Mouse (Mus musculus) embryonic facial prominence, embryonic 15.5 days (tissue): ENCODE data around the gene Sema3g. TPM values are rescaled to one million over a fixed set of nuclear protein-coding genes. Genes with fewer than 3 reads are reported as not detected.

Experiments
- ATAC-seq: fragments of 200-750 bp; cut with Nextera tagmentation; 2 replicates; pipeline ENCODE4 v1.8.0; 2017; ENCODE audit warnings: low read depth, moderate TSS enrichment; ENCODE audit not compliant: insufficient number of reproducible peaks, low FRiP score, low TSS enrichment
- H3K27ac ChIP-seq: fragments of 300-500 bp; sonication (generic); replicated peaks from 2 replicates; pipeline ENCODE4 v1.5.1; 2015; ENCODE audit warnings: mild to moderate bottlenecking, inconsistent platforms
- H3K27me3 ChIP-seq: fragments of 300-500 bp; sonication (generic); 2 replicates; pipeline ENCODE4 v1.6.1; 2015; ENCODE audit warnings: inconsistent platforms
- H3K36me3 ChIP-seq: fragments of 300-500 bp; sonication (generic); 2 replicates; pipeline ENCODE4 v1.6.1; 2015; ENCODE audit warnings: mild to moderate bottlenecking, inconsistent platforms
- H3K4me1 ChIP-seq: fragments of 300-500 bp; sonication (generic); 2 replicates; pipeline ENCODE4 v1.6.1; 2015; ENCODE audit warnings: inconsistent platforms
- H3K4me2 ChIP-seq: fragments of 300-500 bp; sonication (generic); replicated peaks from 2 replicates; pipeline ENCODE4 v1.6.1; 2015; ENCODE audit warnings: mild to moderate bottlenecking, inconsistent platforms
- H3K4me3 ChIP-seq: fragments of 300-500 bp; sonication (generic); replicated peaks from 2 replicates; pipeline ENCODE4 v1.5.1; 2015; ENCODE audit warnings: mild to moderate bottlenecking, inconsistent platforms
- H3K9ac ChIP-seq: fragments of 300-500 bp; sonication (generic); 2 replicates; pipeline ENCODE4 v1.6.1; 2015; ENCODE audit warnings: inconsistent platforms
- H3K9me3 ChIP-seq: fragments of 300-500 bp; sonication (generic); replicated peaks from 2 replicates; pipeline ENCODE4 v1.6.1; 2016; ENCODE audit warnings: inconsistent platforms
- WGBS: fragments of 180-500 bp; shearing (Covaris S2); methylation state at CpG from one replicate; pipeline ENCODE4 v1.1.7; 2015; 5-methylcytosine and 5-hydroxymethylcytosine counted together
- polyA plus RNA-seq: library from polyadenylated mRNA; unstranded; fragments of >200 nt; fragmentation: Nextera tagmentation; extraction: Ambion mirVana; gene quantifications from 2 replicates; pipeline ENCODE4 v1.2.1, GENCODE M21; 2015

Gene Sema3g
- polyA plus RNA-seq, 1 experiment from 2014 or later, result 1.3 TPM

DNA sequence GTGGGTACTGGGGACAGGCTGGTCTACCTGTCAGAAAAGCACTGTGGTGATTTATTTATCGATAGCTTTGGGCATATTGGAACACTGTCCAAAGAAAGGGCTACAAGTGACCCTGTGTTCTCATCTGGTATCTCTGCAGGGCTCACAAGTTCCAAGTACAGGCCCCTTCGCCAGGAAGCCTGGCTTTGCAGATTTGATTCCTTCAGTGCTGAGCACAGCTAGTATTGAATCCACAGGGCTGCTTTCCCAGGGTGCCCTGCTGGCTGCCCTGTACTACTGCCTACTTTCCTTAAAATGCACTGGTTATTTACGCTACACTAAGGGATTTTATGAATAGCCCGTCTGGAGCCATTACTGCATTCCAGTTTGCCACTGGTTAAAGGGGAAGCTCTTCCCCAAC is 36.1 kb upstream of the Sema3g start:
- WGBS, result 83% methylated on average over 4 of the region's 4 CpGs
- Histone ChIP-seq H3K9ac (no peak overlapping the region), H3K36me3 (peaks cover 96% of the 10 kb centered on the region), H3K4me1 (no peaks in the 10 kb centered on the region), H3K4me3 (no peak overlapping the region), H3K9me3 (no peaks in the 10 kb centered on the region), H3K27ac (no peak overlapping the region), H3K27me3 (no peaks in the 10 kb centered on the region), H3K4me2 (no peak overlapping the region)
- ATAC-seq, result no peak

- Histone ChIP-seq H3K27ac (no peak overlapping the region), H3K4me1 (no peaks in the 10 kb centered on the region), H3K4me2 (no peak overlapping the region), H3K36me3 (peaks cover 96% of the 10 kb centered on the region), H3K9me3 (no peaks in the 10 kb centered on the region), H3K9ac (no peak overlapping the region), H3K4me3 (no peak overlapping the region), H3K27me3 (no peaks in the 10 kb centered on the region)
- WGBS, result 74% methylated on average over 2 of the region's 2 CpGs
- ATAC-seq, result no peak
Observed at GRCm38 (mm10) chr14:31182786-31183290, 34.8 kb upstream of the Sema3g start.

DNA sequence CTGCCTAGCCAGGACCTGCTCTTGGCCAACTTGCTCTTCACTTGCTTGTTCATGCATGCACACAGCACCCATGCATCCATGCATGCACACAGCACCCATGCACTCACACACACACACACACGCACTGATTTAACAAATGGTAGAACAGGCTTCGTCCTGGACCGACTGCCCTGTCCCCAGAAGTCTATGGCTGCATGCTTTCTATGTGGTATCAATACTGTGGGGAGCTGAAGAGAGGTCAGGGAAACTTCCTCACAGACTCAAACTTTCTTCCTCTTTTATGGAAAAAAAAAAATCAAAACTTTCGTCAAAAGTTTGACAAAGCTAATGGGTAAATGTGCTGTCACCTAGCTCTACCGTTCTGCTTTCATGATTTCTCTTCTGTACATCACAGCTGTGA is 34.1 kb upstream of the Sema3g start:
- H3K9ac ChIP-seq, result no peak overlapping the region
- 84% methylated on average over 5 of the region's 5 CpGs for WGBS
- H3K36me3 ChIP-seq, result peaks cover 98% of the 10 kb centered on the region
- ATAC-seq, result no peak
- H3K4me2 ChIP-seq, result no peak overlapping the region
- no peak overlapping the region for H3K27ac ChIP-seq
- no peaks in the 10 kb centered on the region for H3K27me3 ChIP-seq
- no peak overlapping the region for H3K4me3 ChIP-seq
- H3K9me3 ChIP-seq, result no peaks in the 10 kb centered on the region
- no peaks in the 10 kb centered on the region for H3K4me1 ChIP-seq

DNA sequence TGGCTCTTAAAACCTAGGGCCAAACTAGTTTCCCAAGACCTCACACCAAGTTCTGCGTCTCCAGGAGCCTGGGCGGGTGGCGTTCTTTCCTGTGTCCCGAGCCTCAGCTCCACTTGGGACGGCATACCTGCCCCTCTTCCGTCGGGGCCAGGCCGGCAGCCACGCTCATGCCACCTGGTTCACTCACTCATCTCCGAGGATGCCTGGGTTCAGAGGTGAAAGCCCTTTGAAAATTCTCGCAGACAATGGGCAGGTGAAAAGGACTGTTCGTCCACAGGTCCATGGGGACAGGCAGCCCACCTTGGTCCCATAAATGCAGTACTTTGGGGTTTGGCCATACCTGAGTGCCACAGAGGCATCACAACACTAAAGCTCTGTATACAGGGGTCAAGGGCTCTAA is 33.5 kb upstream of the Sema3g start:
- Histone ChIP-seq H3K27ac (no peak overlapping the region), H3K27me3 (no peaks in the 10 kb centered on the region), H3K4me2 (no peak overlapping the region), H3K9me3 (no peaks in the 10 kb centered on the region), H3K4me1 (no peaks in the 10 kb centered on the region), H3K9ac (no peak overlapping the region), H3K4me3 (no peak overlapping the region), H3K36me3 (peaks cover 98% of the 10 kb centered on the region)
- no peak for ATAC-seq
- WGBS, result 88% methylated on average over 12 of the region's 12 CpGs

- H3K9ac ChIP-seq, result no peak overlapping the region
- H3K4me1 ChIP-seq, result no peaks in the 10 kb centered on the region
- peaks cover 99% of the 10 kb centered on the region for H3K36me3 ChIP-seq
- H3K4me2 ChIP-seq, result no peak overlapping the region
- no peak for ATAC-seq
- no peak overlapping the region for H3K27ac ChIP-seq
- H3K9me3 ChIP-seq, result no peaks in the 10 kb centered on the region
- no peaks in the 10 kb centered on the region for H3K27me3 ChIP-seq
- H3K4me3 ChIP-seq, result no peak overlapping the region
- 83% methylated on average over 4 of the region's 4 CpGs for WGBS
Observed at GRCm38 (mm10) chr14:31186656-31187055, 31.0 kb upstream of the Sema3g start.

GRCm38 (mm10) chr14:31188771-31189181 is 28.9 kb upstream of the Sema3g start:
- H3K27ac ChIP-seq, result no peak overlapping the region
- H3K27me3 ChIP-seq, result no peaks in the 10 kb centered on the region
- no peaks in the 10 kb centered on the region for H3K9me3 ChIP-seq
- no peak for ATAC-seq
- 74% methylated on average over 6 of the region's 6 CpGs for WGBS
- H3K4me3 ChIP-seq, result no peak overlapping the region
- no peak overlapping the region for H3K4me2 ChIP-seq
- no peaks in the 10 kb centered on the region for H3K4me1 ChIP-seq
- H3K36me3 ChIP-seq, result peaks cover 99% of the 10 kb centered on the region
- no peak overlapping the region for H3K9ac ChIP-seq

GRCm38 (mm10) chr14:31189348-31189747 is 28.3 kb upstream of the Sema3g start:
- no peak overlapping the region for H3K4me2 ChIP-seq
- H3K9me3 ChIP-seq, result no peaks in the 10 kb centered on the region
- ATAC-seq, result no peak
- H3K36me3 ChIP-seq, result peaks cover 97% of the 10 kb centered on the region
- no peaks in the 10 kb centered on the region for H3K4me1 ChIP-seq
- WGBS, result 83% methylated on average over 3 of the region's 3 CpGs
- H3K27ac ChIP-seq, result no peak overlapping the region
- no peak overlapping the region for H3K4me3 ChIP-seq
- H3K9ac ChIP-seq, result no peak overlapping the region
- no peaks in the 10 kb centered on the region for H3K27me3 ChIP-seq

DNA sequence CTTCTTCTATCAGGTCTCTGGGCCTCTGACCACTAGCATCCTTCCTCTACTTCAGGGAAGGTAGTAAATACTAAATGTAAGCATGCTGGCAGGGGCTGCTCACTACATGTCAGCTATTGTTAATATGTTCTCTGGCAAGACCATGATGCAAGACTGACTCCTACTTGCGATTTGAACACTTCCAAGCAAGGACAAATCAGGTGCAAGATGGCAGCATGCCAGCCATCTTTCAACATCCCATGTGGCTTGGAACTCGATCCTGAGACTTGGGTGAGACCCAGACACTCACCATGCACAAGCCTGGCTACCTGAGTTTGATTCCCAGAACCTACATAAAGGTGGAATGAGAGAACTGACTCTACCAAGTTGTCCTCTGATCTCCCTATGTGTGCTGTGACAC is 25.7 kb upstream of the Sema3g start:
- peaks cover 94% of the 10 kb centered on the region for H3K36me3 ChIP-seq
- WGBS, result 56% methylated on average over 2 of the region's 2 CpGs

DNA sequence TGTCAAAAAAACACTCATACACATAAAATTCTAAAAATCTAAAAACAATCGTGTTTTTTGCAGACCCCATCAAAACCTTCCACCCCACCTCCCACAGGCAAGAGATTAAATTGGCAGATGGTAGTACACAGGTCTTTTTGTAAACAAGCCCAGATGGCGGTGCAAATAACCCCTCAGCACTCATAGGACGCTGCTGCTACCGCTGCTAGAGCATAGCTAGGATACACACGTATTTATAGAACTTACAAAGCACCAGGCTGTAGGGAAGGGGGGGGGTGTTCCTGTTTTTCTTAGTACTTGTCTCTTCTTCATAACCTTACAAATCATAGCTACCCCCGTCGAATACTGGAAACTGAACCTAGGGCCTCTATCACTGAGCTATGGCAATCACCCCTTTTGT is 23.9 kb upstream of the Sema3g start:
- H3K27me3 ChIP-seq, result no peaks in the 10 kb centered on the region
- peaks cover 15% of the 10 kb centered on the region for H3K4me1 ChIP-seq
- H3K9me3 ChIP-seq, result no peaks in the 10 kb centered on the region
- no peak for ATAC-seq
- peaks cover 84% of the 10 kb centered on the region for H3K36me3 ChIP-seq
- no peak overlapping the region for H3K9ac ChIP-seq
- H3K4me2 ChIP-seq, result no peak overlapping the region
- whole genome bisulfite sequencing, result 78% methylated on average over 7 of the region's 7 CpGs
- no peak overlapping the region for H3K4me3 ChIP-seq
- no peak overlapping the region for H3K27ac ChIP-seq

More for the DNA sequence above, 25.7 kb upstream of the Sema3g start:
- H3K9me3 ChIP-seq, result no peaks in the 10 kb centered on the region
- no peak for ATAC-seq
- H3K4me3 ChIP-seq, result no peak overlapping the region
- no peak overlapping the region for H3K4me2 ChIP-seq
- no peaks in the 10 kb centered on the region for H3K27me3 ChIP-seq
- no peak overlapping the region for H3K27ac ChIP-seq
- H3K9ac ChIP-seq, result no peak overlapping the region
- H3K4me1 ChIP-seq, result peaks cover 12% of the 10 kb centered on the region

- Histone ChIP-seq H3K36me3 (peaks cover 83% of the 10 kb centered on the region), H3K4me2 (no peak overlapping the region), H3K4me1 (peaks cover 15% of the 10 kb centered on the region), H3K9me3 (no peaks in the 10 kb centered on the region), H3K9ac (no peak overlapping the region), H3K4me3 (no peak overlapping the region), H3K27ac (no peak overlapping the region), H3K27me3 (no peaks in the 10 kb centered on the region)
- no peak for ATAC-seq
- WGBS, result 89% methylated on average over 2 of the region's 2 CpGs
Observed at GRCm38 (mm10) chr14:31194441-31194840, 23.2 kb upstream of the Sema3g start.

DNA sequence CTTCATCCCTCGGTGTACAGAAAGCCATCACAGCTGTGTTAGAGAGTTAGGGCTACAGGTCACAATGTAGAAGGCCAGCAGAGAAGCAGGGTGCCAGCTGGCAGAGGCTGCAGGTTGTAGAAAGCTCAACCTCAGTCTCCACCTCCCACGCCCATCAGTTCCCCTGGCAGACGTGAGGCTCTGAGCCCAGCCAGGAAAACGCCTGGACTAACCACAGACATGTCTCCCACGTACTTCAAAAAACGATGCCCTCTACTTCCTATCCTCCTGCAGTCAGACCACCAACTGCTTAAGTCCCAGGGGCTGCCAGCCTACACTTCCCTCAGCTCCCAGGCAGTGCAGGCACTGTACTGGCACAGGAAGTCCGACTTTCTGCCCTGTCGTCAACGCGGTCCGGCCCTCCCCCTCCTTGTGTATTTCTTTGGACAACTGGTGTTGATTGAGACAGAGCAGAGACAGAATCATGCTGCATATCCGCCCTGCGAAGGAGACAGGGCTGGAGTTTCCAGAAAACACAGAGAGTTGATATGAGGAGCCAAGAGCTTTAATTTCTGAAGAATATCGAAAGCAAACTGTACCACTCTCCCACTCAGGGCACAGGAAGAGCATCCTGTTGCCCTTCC is 22.7 kb upstream of the Sema3g start:
- Histone ChIP-seq H3K27me3 (no peaks in the 10 kb centered on the region), H3K4me3 (no peak overlapping the region), H3K9ac (no peak overlapping the region), H3K9me3 (no peaks in the 10 kb centered on the region), H3K4me1 (peaks cover 16% of the 10 kb centered on the region), H3K27ac (peak overlapping the region; percentile 63; the same call in 1 of the 2 replicates), H3K4me2 (no peak overlapping the region), H3K36me3 (peaks cover 83% of the 10 kb centered on the region)
- WGBS, result 66% methylated on average over 14 of the region's 14 CpGs
- no peak for ATAC-seq

DNA sequence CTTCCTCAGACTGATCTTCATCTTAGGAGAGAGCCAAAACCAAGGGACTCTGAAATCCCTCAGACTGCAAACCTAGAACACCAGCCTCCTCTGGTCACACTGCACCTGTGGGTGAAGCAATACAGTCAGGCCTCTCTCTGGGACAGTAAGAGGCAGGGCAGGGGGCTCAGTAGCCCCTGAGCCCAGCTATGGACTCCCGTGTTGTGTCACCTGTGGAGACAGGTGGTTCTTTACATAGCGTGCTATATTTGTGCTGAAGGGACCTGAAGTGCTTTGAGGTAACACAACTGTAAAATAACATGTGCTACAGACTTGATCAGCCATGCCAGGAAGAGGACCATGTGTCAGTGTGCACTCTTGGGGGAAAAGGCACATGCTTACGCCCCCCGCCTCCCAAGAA is 22.1 kb upstream of the Sema3g start:
- no peak overlapping the region for H3K9ac ChIP-seq
- no peak for ATAC-seq
- WGBS, result 87% methylated on average over 4 of the region's 4 CpGs
- H3K27me3 ChIP-seq, result no peaks in the 10 kb centered on the region
- H3K27ac ChIP-seq, result 0 out of 2 replicates have a peak overlapping the region, but pooled peaks have one; percentile 63
- peaks cover 83% of the 10 kb centered on the region for H3K36me3 ChIP-seq
- H3K4me2 ChIP-seq, result no peak overlapping the region
- H3K9me3 ChIP-seq, result no peaks in the 10 kb centered on the region
- peaks cover 21% of the 10 kb centered on the region for H3K4me1 ChIP-seq
- H3K4me3 ChIP-seq, result no peak overlapping the region
